Mouse (Mus musculus) central nervous system, embryonic 11.5 days (tissue): Measurements from ENCODE around the gene Gfod2. TPM values are rescaled to one million over a fixed set of nuclear protein-coding genes. Genes with fewer than 3 reads are reported as not detected.

Experiments used
- polyA plus RNA-seq: library from polyadenylated mRNA; depleted of rRNA; stranded (reverse); fragments of >200 nt; gene quantifications from 2 replicates; pipeline ENCODE4 v1.2.3, GENCODE M21; 2012; rRNA removed

The Gfod2 gene
- 23.5 and 50.7 TPM in 2 replicates for polyA plus RNA-seq

GRCm38 (mm10) chr8:105758277-105759108 is at the start of gene Gfod2:
Gene Gfod2 (minus strand): TSS chr8:105758664.

GRCm38 (mm10) chr8:105707498-105708403 is 50.7 kb downstream of the Gfod2 start, which contains the start of the genes 4933405L10Rik and Enkd1:
Gene 4933405L10Rik (plus strand): TSS chr8:105707655.
Gene Enkd1 (minus strand): TSS chr8:105708210.

DNA sequence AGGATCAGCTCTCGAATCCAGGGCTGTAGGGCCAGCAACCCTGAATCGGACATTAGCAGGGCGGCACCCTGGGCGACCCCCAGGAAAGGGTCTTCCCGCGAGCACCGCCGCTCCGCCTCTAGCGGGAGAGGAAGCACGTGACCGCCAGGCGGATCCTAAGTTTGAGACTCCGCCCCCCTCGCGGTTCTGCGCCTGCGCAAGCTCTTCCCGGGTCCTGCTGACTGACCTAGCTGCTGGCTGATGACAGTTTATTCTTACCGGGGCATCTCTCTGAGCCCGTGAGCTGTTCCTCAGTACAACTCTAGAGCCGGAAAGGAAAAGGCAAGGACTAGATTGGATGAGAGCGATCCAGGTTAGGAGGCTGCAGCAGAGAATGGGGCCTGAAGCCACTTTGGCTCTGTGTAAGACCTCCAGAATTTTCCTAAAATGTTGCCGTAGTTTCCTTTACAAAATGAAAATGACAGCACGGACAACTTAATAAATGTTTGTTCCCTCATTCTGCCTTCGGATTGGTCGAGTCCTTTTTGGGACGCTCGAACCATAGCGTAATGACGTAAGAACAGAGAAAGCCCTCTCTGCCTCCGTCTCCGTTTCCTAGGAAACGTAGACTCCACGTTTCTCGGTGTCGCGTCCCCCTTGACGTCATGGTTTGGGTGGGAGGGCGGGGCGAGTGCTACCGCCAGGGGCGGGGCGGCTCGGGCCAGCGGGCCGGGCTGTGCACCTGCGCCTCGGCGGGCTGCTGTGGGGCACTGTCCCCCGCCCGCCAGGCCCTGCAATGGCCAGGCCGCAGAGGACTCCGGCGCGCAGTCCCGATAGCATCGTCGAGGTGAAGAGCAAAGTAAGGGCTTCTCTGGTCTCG is 57.3 kb downstream of the Gfod2 start, which contains the start of the genes Acd and Pard6a:
Gene Acd, minus strand, starts transcription at position 137 of the 859 bp plus-strand sequence.
Gene Pard6a, plus strand, starts transcription at position 183 of the 859 bp plus-strand sequence.

GRCm38 (mm10) chr8:105685796-105686308 is 72.6 kb downstream of the Gfod2 start, which contains the start of gene Carmil2:
Gene Carmil2 (plus strand): TSS chr8:105686274.

Other genes starting within 250 kb of the Gfod2 start
- 19.6 and 32.8 TPM in 2 replicates for gene Hsd11b2, start 239.9 kb downstream of the Gfod2 start, polyA plus RNA-seq
- 81.3 and 99.4 TPM in 2 replicates for gene Atp6v0d1, start 192.6 kb downstream of the Gfod2 start, polyA plus RNA-seq
- gene Ripor1, start 153.4 kb downstream of the Gfod2 start, polyA plus RNA-seq, result 12.4 and 17.6 TPM in 2 replicates
- gene Ctcf, start 122.1 kb downstream of the Gfod2 start, polyA plus RNA-seq, result 66.2 and 134 TPM in 2 replicates
- 0.31 and 0.57 TPM in 2 replicates for gene Agrp, start 121.3 kb downstream of the Gfod2 start, polyA plus RNA-seq
- 4.8 and 6.2 TPM in 2 replicates for gene Carmil2, start 72.4 kb downstream of the Gfod2 start, polyA plus RNA-seq
- gene Acd, start 57.6 kb downstream of the Gfod2 start, polyA plus RNA-seq, result 29.8 and 41.5 TPM in 2 replicates
- gene Pard6a, start 57.5 kb downstream of the Gfod2 start, polyA plus RNA-seq, result 18.5 and 21.5 TPM in 2 replicates
- gene 4933405L10Rik, start 51.0 kb downstream of the Gfod2 start, polyA plus RNA-seq, result 0.07 and 0.22 TPM in 2 replicates
- gene Enkd1, start 50.5 kb downstream of the Gfod2 start, polyA plus RNA-seq, result 44.8 and 45.6 TPM in 2 replicates
- 29.6 and 36.9 TPM in 2 replicates for gene Ranbp10, start 68.7 kb upstream of the Gfod2 start, polyA plus RNA-seq
- gene Tsnaxip1, start 69.1 kb upstream of the Gfod2 start, polyA plus RNA-seq, result 0.14 and 0.55 TPM in 2 replicates
- gene Cenpt, start 94.6 kb upstream of the Gfod2 start, polyA plus RNA-seq, result 68.4 and 87.0 TPM in 2 replicates
- 63.7 and 70.3 TPM in 2 replicates for gene Thap11, start 96.5 kb upstream of the Gfod2 start, polyA plus RNA-seq
- 199 and 370 TPM in 2 replicates for gene Nutf2, start 101.9 kb upstream of the Gfod2 start, polyA plus RNA-seq
- 45.7 and 71.5 TPM in 2 replicates for gene Edc4, start 122.2 kb upstream of the Gfod2 start, polyA plus RNA-seq
- 0.68 and 1.7 TPM in 2 replicates for gene Nrn1l, start 134.9 kb upstream of the Gfod2 start, polyA plus RNA-seq
- 18.8 and 37.9 TPM in 2 replicates for gene Pskh1, start 141.8 kb upstream of the Gfod2 start, polyA plus RNA-seq
- 4.3 and 4.7 TPM in 2 replicates for gene Ctrl, start 175.2 kb upstream of the Gfod2 start, polyA plus RNA-seq
- gene Psmb10, start 179.8 kb upstream of the Gfod2 start, polyA plus RNA-seq, result 31.9 and 69.0 TPM in 2 replicates
- gene Lcat, start 184.7 kb upstream of the Gfod2 start, polyA plus RNA-seq, result 2.9 and 5.5 TPM in 2 replicates
- 16.1 and 33.0 TPM in 2 replicates for gene Slc12a4, start 207.4 kb upstream of the Gfod2 start, polyA plus RNA-seq
- not detected in 2 replicates for gene Dpep3, start 220.8 kb upstream of the Gfod2 start, polyA plus RNA-seq
- gene Dus2, start 232.7 kb upstream of the Gfod2 start, polyA plus RNA-seq, result 16.8 and 20.7 TPM in 2 replicates
- gene Dpep2nb, start 247.3 kb upstream of the Gfod2 start, polyA plus RNA-seq, result not detected in 2 replicates